Mouse (Mus musculus) right cerebral cortex, adult 18-20 months (tissue): ENCODE results near the gene Ubxn4.
"Not testable (repeated sequence)": the region's sequence is repeated elsewhere in the genome, so short reads cannot be mapped to it uniquely, and the experiment has no call there.

Source experiments
- DNase-seq: peaks from one replicate; pipeline ENCODE4 v3.0.0; 2022; ENCODE audit warnings: mixed read lengths

Gene Ubxn4

GRCm38 (mm10) chr1:128319266-128319665 lies 75.5 kb downstream of the Ubxn4 start:
- DNase-seq: not testable (repeated sequence)

- DNase-seq: no peak
Observed at GRCm38 (mm10) chr1:128323026-128323643, 79.4 kb downstream of the Ubxn4 start.

- no peak for DNase-seq
Observed at GRCm38 (mm10) chr1:128324776-128325175, 81.0 kb downstream of the Ubxn4 start.

GRCm38 (mm10) chr1:128327165-128327564 lies 83.4 kb downstream of the Ubxn4 start:
- DNase-seq: no peak

GRCm38 (mm10) chr1:128328218-128328617 lies 84.5 kb downstream of the Ubxn4 start, which contains the start of gene Lct:
TSS of gene Lct (minus strand) at chr1:128328318.
- DNase-seq: no peak
